Mouse (Mus musculus) left cerebral cortex, postnatal 36 days (tissue): ENCODE data around the gene Dcun1d5. TPM values are rescaled to one million over a fixed set of nuclear protein-coding genes. Genes with fewer than 3 reads are reported as not detected.
"Not testable (repeated sequence)": the region's sequence is repeated elsewhere in the genome, so short reads cannot be mapped to it uniquely, and the experiment has no call there.

Experiments
- DNase-seq, 2 experiments: peaks; one replicate each; pipeline ENCODE4 v3.0.0; 2021 to 2022; ENCODE audit warnings: low spot score in 2 of 2, mixed read lengths in 1 of 2
- intact Hi-C: fragments of 180-260 bp; cut with DNase I; formaldehyde crosslinking; loops from one replicate; pipeline ENCODE4 v1.15.1; 2025
- total RNA-seq, 2 experiments: library from RNA; stranded (reverse); gene quantifications; 2 replicates each; pipeline ENCODE4 v1.2.3; 2021

Dcun1d5 gene
- total RNA-seq = 10 to 100 TPM; 70.1 to 79.9 TPM

DNA sequence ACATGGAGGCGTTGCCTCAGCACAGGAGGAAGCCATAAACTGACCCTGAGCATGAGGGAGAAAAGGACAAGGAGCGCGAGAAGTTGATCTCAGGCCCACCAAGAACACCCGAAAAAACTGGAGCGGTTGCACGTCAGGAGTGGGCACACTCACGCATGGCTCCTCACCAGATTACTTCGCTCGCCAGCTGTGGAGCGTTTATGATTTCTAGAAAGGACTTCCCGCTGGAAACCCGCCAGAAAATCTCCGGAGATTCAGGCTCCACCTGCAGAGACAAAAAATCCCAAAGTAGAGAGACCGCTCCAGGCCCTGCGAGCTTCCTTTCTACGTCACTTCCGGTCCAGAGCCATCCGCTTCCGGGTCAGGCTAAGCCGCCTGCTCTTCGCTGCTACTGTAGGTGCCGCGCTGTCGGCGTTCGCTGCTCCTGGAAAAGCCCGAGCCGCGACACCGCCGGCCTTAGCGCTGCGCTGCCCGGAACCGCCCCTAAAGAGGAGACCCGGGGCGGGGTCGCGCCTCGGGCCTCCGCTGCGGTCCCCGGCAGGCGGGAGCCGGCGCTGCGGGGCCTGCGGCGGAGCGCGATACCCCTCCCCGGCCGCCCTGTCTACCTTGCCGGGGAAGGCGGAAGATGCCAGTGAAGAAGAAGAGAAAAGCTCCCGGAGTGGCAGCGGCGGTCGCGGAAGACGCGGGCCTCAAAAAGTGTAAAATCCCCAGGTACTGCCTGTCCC lies at the start of gene Dcun1d5, which contains the start of gene Dync2h1:
Dcun1d5 (plus strand) TSS at position 349 of the 725 bp plus-strand sequence.
Dync2h1 (minus strand) TSS at position 275 of the 725 bp plus-strand sequence.
- peak; percentile 94 to 95 for DNase-seq
- intact Hi-C loops = no loop called here

GRCm38 (mm10) chr9:7154391-7154790 lies 29.9 kb upstream of the Dcun1d5 start:
- intact Hi-C loops = no loop called here
- no peak for DNase-seq

GRCm38 (mm10) chr9:7158605-7159004 lies 25.7 kb upstream of the Dcun1d5 start:
- DNase-seq = no peak
- intact Hi-C loops = no loop called here

DNA sequence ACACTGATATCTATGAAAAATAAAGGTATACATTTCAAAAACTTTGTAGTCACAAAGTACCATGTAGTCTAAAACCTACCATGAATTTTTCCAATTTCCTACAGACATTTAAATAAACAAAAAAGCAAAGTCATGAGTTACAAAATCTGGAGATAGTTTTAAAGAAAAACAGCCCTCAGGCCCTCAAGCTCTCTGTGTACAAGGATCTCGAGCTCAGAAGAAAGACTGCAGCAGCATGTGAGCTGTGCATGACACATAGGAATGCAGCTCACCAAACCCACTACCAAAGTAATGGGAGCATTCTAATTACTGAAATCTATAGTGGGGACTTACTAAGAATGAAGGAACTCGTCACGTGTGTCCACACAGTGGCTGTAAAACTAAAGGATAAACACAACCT lies 24.6 kb upstream of the Dcun1d5 start:
- DNase-seq = no peak
- intact Hi-C loops = no loop called here

DNA sequence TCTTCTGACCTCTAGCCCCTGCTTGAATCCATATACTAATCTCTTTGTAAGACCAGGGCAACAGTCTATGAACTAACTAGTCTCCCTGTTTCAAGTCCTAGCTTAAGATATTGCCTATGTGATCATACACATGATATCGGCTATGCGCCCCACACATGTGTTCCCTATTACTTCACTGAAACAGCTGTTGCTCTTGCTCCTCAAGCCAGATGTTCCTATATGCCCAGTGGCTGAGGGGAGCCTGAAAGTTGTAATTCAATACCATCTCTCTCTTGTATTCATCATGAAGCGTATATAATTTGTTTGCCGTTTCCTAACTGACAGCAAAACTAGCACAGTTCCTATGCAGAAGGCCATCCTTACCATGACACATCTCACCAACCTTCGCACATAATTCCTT lies 23.6 kb upstream of the Dcun1d5 start:
- intact Hi-C loops = no loop called here
- DNase-seq = no peak

GRCm38 (mm10) chr9:7167339-7167998 lies 16.9 kb upstream of the Dcun1d5 start:
- DNase-seq = no peak
- intact Hi-C loops = no loop called here

- intact Hi-C loops = no loop called here
- DNase-seq = no peak
Measured at GRCm38 (mm10) chr9:7173756-7174155, 10.6 kb upstream of the Dcun1d5 start.

GRCm38 (mm10) chr9:7176618-7177610 lies 7.4 kb upstream of the Dcun1d5 start:
- intact Hi-C loops = no loop called here
- peak; percentile 93 for DNase-seq

DNA sequence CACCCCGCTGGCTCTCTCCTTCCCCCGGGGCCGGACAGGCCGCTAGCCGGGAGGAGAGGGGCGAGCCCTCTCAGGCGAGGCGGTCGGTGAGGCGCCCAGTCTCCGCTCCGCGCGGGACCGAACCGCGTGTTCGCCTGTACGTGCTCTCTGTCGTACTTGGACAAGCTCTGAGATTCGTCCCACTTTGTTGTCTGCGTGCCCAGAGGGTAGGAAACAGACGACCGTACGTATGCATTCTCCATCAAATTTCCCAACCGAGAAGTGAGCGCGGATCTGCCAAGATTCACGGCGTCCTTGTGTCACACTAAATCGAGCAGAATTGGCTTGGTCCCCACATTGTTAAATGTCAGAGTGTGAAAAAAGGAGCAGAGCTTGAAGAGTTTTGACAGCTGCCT lies 574 bp downstream of the Dcun1d5 start:
- intact Hi-C loops = no loop called here
- DNase-seq = no peak

DNA sequence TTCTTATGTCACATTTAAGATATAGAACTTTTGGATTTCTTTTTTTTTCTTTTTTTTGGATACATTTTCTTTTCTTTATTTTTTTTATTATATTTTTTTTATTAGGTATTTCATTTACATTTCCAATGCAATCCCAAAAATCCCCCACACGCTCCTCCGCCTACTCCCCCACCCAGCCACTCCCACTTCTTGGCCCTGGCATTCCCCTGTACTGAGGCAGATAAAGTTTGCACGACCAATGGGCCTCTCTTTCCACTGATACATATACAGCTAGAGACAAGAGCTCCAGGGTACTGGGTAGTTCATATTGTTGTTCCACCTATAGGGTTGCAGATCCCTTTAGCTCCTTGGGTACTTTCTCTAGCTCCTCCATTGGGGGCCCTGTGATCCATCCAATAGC lies 6.4 kb downstream of the Dcun1d5 start:
- intact Hi-C loops = not testable (repeated sequence)

GRCm38 (mm10) chr9:7216240-7216639 lies 31.9 kb downstream of the Dcun1d5 start:
- intact Hi-C loops = loop anchor here (2.0 kb wide), 1 partner anchor 379 kb away; no protein-coding TSS in a partner anchor
- no peak for DNase-seq

More for the DNA sequence above, 6.4 kb downstream of the Dcun1d5 start:
- DNase-seq = not testable (repeated sequence)

DNA sequence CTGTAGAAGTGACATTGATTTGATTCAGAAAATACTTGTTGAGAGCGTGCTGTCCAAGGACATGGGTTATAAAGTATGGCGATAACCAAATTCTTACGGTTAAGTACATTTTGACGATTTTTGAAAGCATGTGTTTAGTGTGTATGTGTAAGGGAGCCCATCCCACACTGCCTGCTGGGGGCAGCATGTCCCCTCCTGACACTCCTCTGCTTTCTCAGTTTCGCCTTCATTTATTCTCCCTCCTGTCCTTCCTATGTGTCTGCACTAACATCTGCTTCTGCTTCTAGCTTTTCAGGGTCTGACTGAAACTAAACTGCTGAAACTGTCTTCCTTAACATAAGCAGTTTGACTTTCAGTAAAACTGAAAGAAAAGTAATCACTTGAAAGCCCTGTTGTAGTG lies 36.7 kb downstream of the Dcun1d5 start:
- intact Hi-C loops = no loop called here
- DNase-seq = no peak

- intact Hi-C loops = no loop called here
- DNase-seq = no peak
Measured at GRCm38 (mm10) chr9:7221460-7221859, 37.1 kb downstream of the Dcun1d5 start.

DNA sequence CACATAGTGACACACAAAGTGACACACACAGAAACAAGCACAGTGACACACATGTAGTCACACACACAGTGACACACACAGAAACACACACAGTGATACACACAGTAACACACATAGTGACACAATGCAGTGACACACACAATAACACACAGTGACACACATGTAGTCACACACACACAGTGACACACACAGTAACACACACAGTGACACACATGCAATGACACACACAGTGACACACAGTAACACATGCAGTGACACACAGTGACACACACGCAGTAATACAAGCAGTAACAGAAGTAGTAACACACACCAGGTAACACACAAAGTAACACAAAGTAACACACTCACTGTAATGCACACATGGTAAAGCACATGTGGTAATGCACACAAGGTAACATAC lies 54.3 kb downstream of the Dcun1d5 start:
- DNase-seq = no peak
- intact Hi-C loops = no loop called here

- intact Hi-C loops = no loop called here
Measured at GRCm38 (mm10) chr9:7239967-7240366, 55.6 kb downstream of the Dcun1d5 start.

DNA sequence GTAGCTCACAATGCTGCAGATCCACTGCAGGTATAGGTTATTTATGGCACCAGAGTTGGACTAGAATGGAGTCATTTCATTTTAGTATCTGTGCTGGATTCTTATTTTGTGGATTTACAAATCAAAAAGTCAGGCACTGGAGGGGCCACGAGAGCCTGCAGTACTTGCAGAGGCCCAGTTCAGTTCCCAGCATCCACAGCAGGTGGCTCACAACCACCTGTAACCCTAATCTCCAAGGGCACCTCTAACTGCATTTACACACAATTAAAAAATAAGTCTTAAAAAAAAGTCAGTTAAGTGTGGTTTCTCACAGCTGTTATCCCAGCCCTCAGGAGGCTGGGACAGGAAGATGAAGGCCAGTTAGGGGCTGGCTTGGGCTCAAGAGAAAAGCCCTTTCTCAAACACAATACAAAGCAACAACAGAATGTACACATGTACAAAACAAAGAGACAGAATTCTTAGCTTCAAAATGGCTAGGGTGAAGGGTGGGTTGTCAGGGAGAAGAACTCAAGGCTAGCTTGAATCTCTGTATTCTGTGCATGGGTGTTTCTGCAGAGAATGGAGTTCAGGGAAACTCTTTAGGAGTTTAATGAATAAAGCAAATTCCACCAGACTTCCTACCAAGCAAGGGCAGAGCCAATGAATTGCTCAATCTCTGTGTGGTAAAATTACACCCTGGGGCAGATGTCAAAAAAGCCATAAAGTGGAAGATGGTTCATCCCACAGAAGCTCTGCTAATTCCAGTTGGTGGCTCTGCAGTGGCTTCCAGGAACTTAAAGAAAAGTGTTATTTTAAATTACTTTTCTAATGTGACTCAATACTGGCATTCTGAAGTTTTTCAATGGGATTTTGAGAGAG lies 68.7 kb downstream of the Dcun1d5 start:
- intact Hi-C loops = no loop called here

More at GRCm38 (mm10) chr9:7239967-7240366, 55.6 kb downstream of the Dcun1d5 start:
- DNase-seq = no peak

More for the DNA sequence above, 68.7 kb downstream of the Dcun1d5 start:
- DNase-seq = no peak
